Mouse (Mus musculus): Measurements from ENCODE around the gene Slc44a2.

GRCm38 (mm10) chr9:21383966-21384365, 63.5 kb downstream of the Slc44a2 start:
- TF ChIP-seq POLR2A (IDR thresholded peaks at IDR 0.05; ENCODE audit: control insufficient read depth, low read depth, low read length) = no peak
- no peak for TF ChIP-seq CTCF (IDR thresholded peaks at IDR 0.05; ENCODE audit: control insufficient read depth, insufficient read depth, insufficient replicate concordance, low read depth, low read length)

All from testis, adult 2 months (tissue).